Mouse (Mus musculus) heart, postnatal 36 days (tissue): Measurements from ENCODE around the gene Ttll1. TPM values are rescaled to one million over a fixed set of nuclear protein-coding genes. Genes with fewer than 3 reads are reported as not detected.
A peak's percentile ranks its signal among the peaks of the same experiment; 100 is the strongest.
"Not testable (repeated sequence)": the region's sequence is repeated elsewhere in the genome, so short reads cannot be mapped to it uniquely, and the experiment has no call there.

Experiments used
- DNase-seq, 2 experiments: peaks; one replicate each; pipeline ENCODE4 v3.0.0; 2021 to 2022
- intact Hi-C: fragments of 180-260 bp; cut with DNase I; formaldehyde crosslinking; loops from one replicate; pipeline ENCODE4 v1.15.1; 2025
- total RNA-seq, 2 experiments: library from RNA; stranded (reverse); gene quantifications; 2 replicates each; pipeline ENCODE4 v1.2.3; 2021

The Ttll1 gene
- total RNA-seq, 2 experiments from 2014 or later: 47.3 to 53.2 TPM

- intact Hi-C loops: loop anchor here (2.0 kb wide), 1 partner anchor 40 kb away; no protein-coding TSS in a partner anchor
- no peak for DNase-seq
Measured at GRCm38 (mm10) chr15:83524333-83524729, 13.6 kb upstream of the Ttll1 start.

- intact Hi-C loops: loop anchor here (2.0 kb wide), 1 partner anchor 41 kb away; no protein-coding TSS in a partner anchor
- DNase-seq: peak in 1 of 2 experiments; percentile 30
Measured at GRCm38 (mm10) chr15:83523638-83524332, 13.1 kb upstream of the Ttll1 start.

- DNase-seq: peak in 1 of 2 experiments; percentile 41
- intact Hi-C loops: no loop called here
Measured at GRCm38 (mm10) chr15:83523196-83523595, 12.5 kb upstream of the Ttll1 start.

- DNase-seq: no peak
- intact Hi-C loops: no loop called here
Measured at GRCm38 (mm10) chr15:83520861-83521382, 10.2 kb upstream of the Ttll1 start.

- intact Hi-C loops: loop anchor here (1.0 to 10.0 kb wide), 4 partner anchors 134 to 704 kb away; no protein-coding TSS in a partner anchor
- DNase-seq: peak; percentile 59 to 64
Measured at GRCm38 (mm10) chr15:83518215-83519048, 7.7 kb upstream of the Ttll1 start.

GRCm38 (mm10) chr15:83515018-83515417 is 4.3 kb upstream of the Ttll1 start:
- intact Hi-C loops: loop anchor here (5.0 to 10.0 kb wide), 3 partner anchors 130 to 700 kb away; no protein-coding TSS in a partner anchor
- DNase-seq: no peak

GRCm38 (mm10) chr15:83512489-83513281 is 2.0 kb upstream of the Ttll1 start:
- intact Hi-C loops: loop anchor here (10.0 kb wide), 2 partner anchors 128 to 698 kb away; no protein-coding TSS in a partner anchor
- DNase-seq: no peak

- no peak for DNase-seq
Measured at GRCm38 (mm10) chr15:83509950-83510804, 516 bp downstream of the Ttll1 start.

GRCm38 (mm10) chr15:83501483-83501882 is 9.2 kb downstream of the Ttll1 start:
- DNase-seq, intact Hi-C loops: not testable (repeated sequence)

More at GRCm38 (mm10) chr15:83509950-83510804, 516 bp downstream of the Ttll1 start:
- intact Hi-C loops: loop anchor here (10.0 kb wide), 2 partner anchors 125 to 695 kb away; no protein-coding TSS in a partner anchor

GRCm38 (mm10) chr15:83500352-83500751 is 10.3 kb downstream of the Ttll1 start:
- intact Hi-C loops: no loop called here
- DNase-seq: peak; percentile 43 to 67

GRCm38 (mm10) chr15:83499211-83499755 is 11.4 kb downstream of the Ttll1 start:
- DNase-seq: no peak
- intact Hi-C loops: no loop called here

- intact Hi-C loops: no loop called here
Measured at GRCm38 (mm10) chr15:83497299-83497698, 13.4 kb downstream of the Ttll1 start.

GRCm38 (mm10) chr15:83495787-83496367 is 14.8 kb downstream of the Ttll1 start:
- intact Hi-C loops: no loop called here
- no peak for DNase-seq

More at GRCm38 (mm10) chr15:83497299-83497698, 13.4 kb downstream of the Ttll1 start:
- DNase-seq: no peak

GRCm38 (mm10) chr15:83495195-83495594 is 15.5 kb downstream of the Ttll1 start:
- intact Hi-C loops: no loop called here

GRCm38 (mm10) chr15:83494572-83494920 is 16.1 kb downstream of the Ttll1 start:
- no peak for DNase-seq
- intact Hi-C loops: no loop called here

More at GRCm38 (mm10) chr15:83495195-83495594, 15.5 kb downstream of the Ttll1 start:
- DNase-seq: no peak

- DNase-seq: no peak
- intact Hi-C loops: no loop called here
Measured at GRCm38 (mm10) chr15:83493856-83494571, 16.7 kb downstream of the Ttll1 start.

GRCm38 (mm10) chr15:83491891-83492290 is 18.8 kb downstream of the Ttll1 start:
- DNase-seq: no peak
- intact Hi-C loops: no loop called here

GRCm38 (mm10) chr15:83489471-83489870 is 21.2 kb downstream of the Ttll1 start:
- no peak for DNase-seq
- intact Hi-C loops: no loop called here
